ENCODE assay signal across 34 mouse cellular contexts in genomic region chr11:33179802-33180201, GRCm38 (mm10). TPM values are rescaled to one million over a fixed set of nuclear protein-coding genes. Genes with fewer than 3 reads are reported as not detected.
"Had no signal": no experiment of that assay in that cellular context is flagged by ENCODE, and none has a peak within 500 bp of the region (broad histone marks: within the 10 kb centered on the region; RNA-seq: fewer than 3 reads in every experiment).

No protein-coding gene starts in this region.

- H3K9ac ChIP-seq: embryonic facial prominence, embryonic 12.5 days; embryonic facial prominence, embryonic 15.5 days; forebrain, embryonic 12.5 days; forebrain, embryonic 13.5 days; forebrain, embryonic 15.5 days; forebrain, postnatal 0 days had no signal

- ATAC-seq: forebrain, embryonic 13.5 days; forebrain, embryonic 16.5 days had no signal

- H3K36me3 ChIP-seq: embryonic facial prominence, embryonic 10.5 days; embryonic facial prominence, embryonic 12.5 days; embryonic facial prominence, embryonic 13.5 days; embryonic facial prominence, embryonic 15.5 days; forebrain, embryonic 10.5 days; forebrain, embryonic 12.5 days; forebrain, embryonic 15.5 days had no signal

- H3K27ac ChIP-seq: embryonic facial prominence, embryonic 10.5 days; embryonic facial prominence, embryonic 12.5 days; embryonic facial prominence, embryonic 13.5 days; embryonic facial prominence, embryonic 15.5 days; forebrain, embryonic 10.5 days; forebrain, embryonic 12.5 days; forebrain, embryonic 13.5 days; forebrain, embryonic 15.5 days; gastrocnemius, adult 2 months; heart, adult 2 months had no signal

- DNase-seq: cerebellum, adult 9-11 months; cerebellum, postnatal 10 days; cerebellum, postnatal 14 days; cerebellum, postnatal 25 days; cerebellum, postnatal 36 days; forebrain, postnatal 0 days; gastrocnemius, adult 2 months; gastrocnemius, postnatal 10 days; gastrocnemius, postnatal 14 days; gastrocnemius, postnatal 25 days; gastrocnemius, postnatal 36 days; heart, adult 18-20 months; heart, adult 2 months had no signal

- H3K4me3 ChIP-seq: erythroblast, embryonic 14.5 days; forebrain, embryonic 15.5 days; gastrocnemius, adult 2 months; heart, adult 2 months had no signal

- H3K9me3 ChIP-seq: embryonic facial prominence, embryonic 10.5 days; embryonic facial prominence, embryonic 12.5 days; embryonic facial prominence, embryonic 13.5 days; embryonic facial prominence, embryonic 15.5 days; forebrain, embryonic 10.5 days; forebrain, embryonic 12.5 days; forebrain, embryonic 13.5 days; forebrain, embryonic 15.5 days had no signal

RNA-seq across cellular contexts. Expression of gene Tlx3, which starts 23.6 kb away (rescaled TPM):
- total RNA-seq: common myeloid progenitor, adult 5-6 weeks; forebrain, postnatal 0 days; gastrocnemius, adult 18-20 months; gastrocnemius, adult 2 months; gastrocnemius, adult 8-10 months; gastrocnemius, postnatal 10 days; gastrocnemius, postnatal 14 days; gastrocnemius, postnatal 25 days; gastrocnemius, postnatal 36 days; gastrocnemius, postnatal 4 days; granulocyte monocyte progenitor cell, adult 5-6 weeks; heart, adult 18-20 months; heart, adult 2 months; heart, adult 8-10 months had no signal
- polyA plus RNA-seq: cortical plate, adult 2 months; forebrain, embryonic 10.5 days; forebrain, embryonic 11.5 days; forebrain, embryonic 13.5 days; forebrain, embryonic 14.5 days; forebrain, embryonic 16.5 days; forebrain, postnatal 0 days; frontal cortex, adult 2 months; gonadal fat pad, adult 2 months; heart, adult 2 months had no signal

RNA-seq across cellular contexts. Expression of gene Fgf18, which starts 32.6 kb away (rescaled TPM):
- total RNA-seq: common myeloid progenitor, adult 5-6 weeks; granulocyte monocyte progenitor cell, adult 5-6 weeks had no signal
- polyA plus RNA-seq: erythroblast, embryonic 14.5 days had no signal
